Mouse (Mus musculus): ENCODE results near the gene Akap12. TPM values are rescaled to one million over a fixed set of nuclear protein-coding genes. Genes with fewer than 3 reads are reported as not detected.

The Akap12 gene
- polyA plus RNA-seq, 1 experiment from 2014 or later = 58.9 TPM

DNA sequence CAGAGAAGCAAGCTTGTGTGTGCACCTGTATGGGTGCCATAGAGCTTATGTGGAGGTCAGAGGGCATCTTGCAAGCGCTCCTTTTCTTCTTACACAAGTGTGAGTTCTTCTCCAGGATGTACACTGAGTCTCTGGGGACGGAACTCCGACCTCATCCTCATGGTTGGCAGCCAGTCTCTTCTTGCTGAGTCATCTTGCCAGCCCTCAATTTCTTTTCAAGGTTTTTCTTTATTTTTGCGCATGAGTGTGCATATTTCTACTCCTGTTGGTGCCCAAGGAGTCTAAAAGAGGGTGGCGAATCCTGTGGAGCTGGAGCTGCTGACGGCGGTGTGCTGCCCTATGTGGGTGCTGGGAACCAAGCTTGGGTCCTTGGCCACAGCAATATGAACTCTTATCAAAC is 19.8 kb upstream of the Akap12 start:
- TF ChIP-seq CTCF (IDR thresholded peaks at IDR 0.05; ENCODE audit: low read depth) = no peak
- Histone ChIP-seq H3K4me2 (no peak overlapping the region), H3K36me3 (ENCODE audit: insufficient read depth) (no peaks in the 10 kb centered on the region), H3K4me3 (ENCODE audit: low read depth, low read length) (no peak overlapping the region), H3K4me1 (ENCODE audit: insufficient read depth) (no peaks in the 10 kb centered on the region), H3K27ac (ENCODE audit: low read depth) (no peak overlapping the region), H3K9me3 (ENCODE audit: low read depth, low read length) (no peaks in the 10 kb centered on the region), H3K27me3 (ENCODE audit: insufficient read depth, low read length) (no peaks in the 10 kb centered on the region), H3K9ac (no peak overlapping the region)
- WGBS = 87% methylated on average over 7 of the region's 7 CpGs
- DNase-seq (no peak), ATAC-seq (ENCODE audit: insufficient read depth) (no peak)

- Histone ChIP-seq H3K4me2 (no peak overlapping the region), H3K27me3 (ENCODE audit: insufficient read depth, low read length) (no peaks in the 10 kb centered on the region), H3K36me3 (ENCODE audit: insufficient read depth) (no peaks in the 10 kb centered on the region), H3K4me1 (ENCODE audit: insufficient read depth) (no peaks in the 10 kb centered on the region), H3K9ac (no peak overlapping the region), H3K4me3 (ENCODE audit: low read depth, low read length) (no peak overlapping the region), H3K9me3 (ENCODE audit: low read depth, low read length) (no peaks in the 10 kb centered on the region), H3K27ac (ENCODE audit: low read depth) (no peak overlapping the region)
- DNase-seq = no peak
- TF ChIP-seq CTCF (IDR thresholded peaks at IDR 0.05; ENCODE audit: low read depth) = no peak
- ATAC-seq (ENCODE audit: insufficient read depth) = no peak
- 40% methylated on average over 4 of the region's 4 CpGs for WGBS
Observed at GRCm38 (mm10) chr10:4249235-4249845, 16.8 kb upstream of the Akap12 start.

GRCm38 (mm10) chr10:4250681-4251080 is 15.5 kb upstream of the Akap12 start:
- Histone ChIP-seq H3K27me3 (ENCODE audit: insufficient read depth, low read length) (no peaks in the 10 kb centered on the region), H3K27ac (ENCODE audit: low read depth) (no peak overlapping the region), H3K9me3 (ENCODE audit: low read depth, low read length) (no peaks in the 10 kb centered on the region), H3K9ac (no peak overlapping the region), H3K4me1 (ENCODE audit: insufficient read depth) (no peaks in the 10 kb centered on the region), H3K36me3 (ENCODE audit: insufficient read depth) (no peaks in the 10 kb centered on the region), H3K4me2 (no peak overlapping the region), H3K4me3 (ENCODE audit: low read depth, low read length) (no peak overlapping the region)
- no peak for TF ChIP-seq CTCF (IDR thresholded peaks at IDR 0.05; ENCODE audit: low read depth)
- peak; percentile 28; the same call in 1 of the 2 replicates for ATAC-seq (ENCODE audit: insufficient read depth)
- no peak for DNase-seq
- WGBS = 72% methylated on average over 3 of the region's 3 CpGs

- Histone ChIP-seq H3K4me1 (ENCODE audit: insufficient read depth) (no peaks in the 10 kb centered on the region), H3K27me3 (ENCODE audit: insufficient read depth, low read length) (no peaks in the 10 kb centered on the region), H3K4me2 (no peak overlapping the region), H3K27ac (ENCODE audit: low read depth) (no peak overlapping the region), H3K4me3 (ENCODE audit: low read depth, low read length) (no peak overlapping the region), H3K9me3 (ENCODE audit: low read depth, low read length) (no peaks in the 10 kb centered on the region), H3K9ac (no peak overlapping the region), H3K36me3 (ENCODE audit: insufficient read depth) (no peaks in the 10 kb centered on the region)
- no peak for TF ChIP-seq CTCF (IDR thresholded peaks at IDR 0.05; ENCODE audit: low read depth)
- ATAC-seq (ENCODE audit: insufficient read depth) (no peak), DNase-seq (no peak)
- 67% methylated on average over 4 of the region's 4 CpGs for WGBS
Observed at GRCm38 (mm10) chr10:4253613-4254012, 12.6 kb upstream of the Akap12 start.

DNA sequence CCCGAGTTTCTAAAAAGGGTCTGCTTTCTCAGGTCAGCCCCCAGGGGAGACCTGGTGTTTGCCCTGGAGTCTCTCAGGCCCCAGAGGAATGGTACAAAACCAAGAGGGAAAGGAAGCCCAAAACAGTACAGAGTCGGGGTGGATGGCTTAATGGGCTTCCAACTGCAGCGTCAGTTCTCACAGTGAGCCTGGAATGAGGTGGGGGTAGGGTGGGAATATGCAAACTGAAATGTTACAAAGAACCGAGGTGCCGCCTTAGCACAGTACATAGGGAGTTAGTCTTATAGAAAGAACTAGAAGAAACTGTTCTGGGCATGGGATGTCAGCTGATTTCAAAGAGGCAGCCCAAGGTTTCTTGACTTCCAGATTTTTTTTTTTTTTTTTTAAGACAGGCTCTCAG is 11.7 kb upstream of the Akap12 start:
- Histone ChIP-seq H3K27me3 (ENCODE audit: insufficient read depth, low read length) (no peaks in the 10 kb centered on the region), H3K4me1 (ENCODE audit: insufficient read depth) (no peaks in the 10 kb centered on the region), H3K4me2 (no peak overlapping the region), H3K4me3 (ENCODE audit: low read depth, low read length) (no peak overlapping the region), H3K27ac (ENCODE audit: low read depth) (no peak overlapping the region), H3K9ac (no peak overlapping the region), H3K9me3 (ENCODE audit: low read depth, low read length) (no peaks in the 10 kb centered on the region), H3K36me3 (ENCODE audit: insufficient read depth) (no peaks in the 10 kb centered on the region)
- WGBS = 37% methylated on average over 5 of the region's 5 CpGs
- TF ChIP-seq CTCF (IDR thresholded peaks at IDR 0.05; ENCODE audit: low read depth) = no peak
- no peak for DNase-seq
- no peak for ATAC-seq (ENCODE audit: insufficient read depth)

- no peak overlapping the region for H3K4me3 ChIP-seq (ENCODE audit: low read depth, low read length)
- DNase-seq (no peak), ATAC-seq (ENCODE audit: insufficient read depth) (no peak)
- no peaks in the 10 kb centered on the region for H3K27me3 ChIP-seq (ENCODE audit: insufficient read depth, low read length)
- no peak overlapping the region for H3K4me2 ChIP-seq
- no peak overlapping the region for H3K9ac ChIP-seq
- H3K36me3 ChIP-seq (ENCODE audit: insufficient read depth) = no peaks in the 10 kb centered on the region
- no peaks in the 10 kb centered on the region for H3K9me3 ChIP-seq (ENCODE audit: low read depth, low read length)
- 70% methylated on average over 5 of the region's 5 CpGs for WGBS
- TF ChIP-seq CTCF (IDR thresholded peaks at IDR 0.05; ENCODE audit: low read depth) = no peak
- H3K4me1 ChIP-seq (ENCODE audit: insufficient read depth) = no peaks in the 10 kb centered on the region
- H3K27ac ChIP-seq (ENCODE audit: low read depth) = no peak overlapping the region
Observed at GRCm38 (mm10) chr10:4260925-4261324, 5.3 kb upstream of the Akap12 start.

DNA sequence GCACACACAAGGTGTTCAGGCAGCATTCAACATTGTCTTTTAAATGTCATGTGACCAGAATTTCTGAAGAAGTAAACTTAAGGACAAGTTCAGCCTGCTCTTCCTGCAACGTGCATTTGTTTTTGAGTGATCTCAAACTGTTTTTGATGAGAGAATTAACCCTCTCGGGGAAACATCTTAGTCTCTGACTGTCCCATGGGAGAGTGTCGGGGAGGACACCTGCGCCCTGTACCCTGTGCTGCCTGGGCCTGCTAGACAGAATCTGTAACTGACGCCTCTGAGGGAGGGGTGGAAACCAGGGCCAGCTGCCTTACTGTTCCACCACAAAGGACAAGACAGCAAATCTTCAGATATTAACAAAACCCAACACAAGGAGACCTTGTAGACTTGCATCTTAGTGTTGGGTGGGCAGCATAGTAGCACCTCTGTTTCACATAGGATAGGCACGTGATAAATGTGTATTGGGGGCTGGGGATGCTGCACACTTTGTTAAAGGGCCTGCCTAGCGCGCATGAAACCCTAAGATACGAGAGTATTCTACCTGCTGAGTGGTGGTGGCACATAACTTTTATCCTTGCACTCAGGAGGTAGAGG is 4.7 kb upstream of the Akap12 start:
- DNase-seq = no peak
- Histone ChIP-seq H3K4me2 (no peak overlapping the region), H3K27ac (ENCODE audit: low read depth) (no peak overlapping the region), H3K36me3 (ENCODE audit: insufficient read depth) (no peaks in the 10 kb centered on the region), H3K4me1 (ENCODE audit: insufficient read depth) (no peaks in the 10 kb centered on the region), H3K4me3 (ENCODE audit: low read depth, low read length) (no peak overlapping the region), H3K9ac (no peak overlapping the region), H3K27me3 (ENCODE audit: insufficient read depth, low read length) (no peaks in the 10 kb centered on the region), H3K9me3 (ENCODE audit: low read depth, low read length) (no peaks in the 10 kb centered on the region)
- 68% methylated on average over 9 of the region's 9 CpGs for WGBS
- no peak for ATAC-seq (ENCODE audit: insufficient read depth)
- no peak for TF ChIP-seq CTCF (IDR thresholded peaks at IDR 0.05; ENCODE audit: low read depth)

Measured in lung, embryonic 14.5 days (tissue).